Mouse (Mus musculus): ENCODE results near the gene Ly6g6c.

Gene Ly6g6c

DNA sequence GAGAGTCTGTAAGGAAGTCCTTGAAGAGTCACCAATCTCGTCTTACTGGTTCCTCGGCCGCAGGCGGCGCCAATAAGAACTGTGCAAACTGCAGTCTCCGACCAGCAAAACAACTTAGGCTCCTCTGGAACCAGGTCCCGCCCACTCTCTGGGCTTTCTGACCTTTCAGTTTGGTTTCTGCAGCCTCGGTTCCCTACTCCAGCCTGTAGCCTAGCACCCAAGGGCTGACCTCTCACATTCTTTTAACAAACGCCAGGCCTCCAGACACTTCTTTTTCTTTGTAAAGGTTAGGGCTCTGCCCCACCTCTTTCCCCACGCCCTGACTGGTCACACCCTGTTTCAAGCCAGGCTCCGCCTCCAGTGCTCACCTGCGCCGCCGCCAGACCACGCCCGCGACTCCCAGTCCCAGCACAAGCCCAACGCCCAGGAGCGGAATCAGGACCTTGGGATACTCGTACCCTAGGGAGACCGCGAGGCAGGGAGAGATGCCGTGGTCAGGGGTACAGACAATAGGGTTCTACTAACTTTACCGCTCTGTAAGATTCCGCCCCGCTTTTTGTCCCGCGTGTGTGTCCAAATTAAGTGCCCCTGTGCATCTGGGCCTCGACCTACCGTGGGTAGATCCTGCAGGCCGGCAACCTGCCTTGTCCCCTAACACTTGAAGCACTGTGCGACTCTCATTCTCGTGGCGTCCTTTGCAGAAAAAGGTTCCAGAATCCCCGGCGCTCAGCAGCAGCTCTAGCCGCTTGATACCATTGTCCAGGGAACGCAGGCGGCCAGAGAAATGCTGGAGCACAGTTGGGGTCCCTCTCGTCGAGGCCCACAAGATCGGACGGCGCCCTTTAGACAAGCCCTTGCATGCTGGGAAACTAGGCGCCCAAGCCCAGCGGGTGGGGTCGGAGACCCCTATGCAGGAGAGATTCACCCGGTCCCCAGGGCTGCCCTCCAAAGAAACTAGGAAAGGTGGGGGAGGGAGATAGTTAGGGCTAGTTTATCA is at the start of gene Ly6g6c:
Ly6g6c (plus strand) TSS at position 438 of the 997 bp plus-strand sequence.
- in situ Hi-C loops (cut with MboI, MseI) = loop anchor here (5.0 kb wide), 1 partner anchor 43 kb away; no protein-coding TSS in a partner anchor

DNA sequence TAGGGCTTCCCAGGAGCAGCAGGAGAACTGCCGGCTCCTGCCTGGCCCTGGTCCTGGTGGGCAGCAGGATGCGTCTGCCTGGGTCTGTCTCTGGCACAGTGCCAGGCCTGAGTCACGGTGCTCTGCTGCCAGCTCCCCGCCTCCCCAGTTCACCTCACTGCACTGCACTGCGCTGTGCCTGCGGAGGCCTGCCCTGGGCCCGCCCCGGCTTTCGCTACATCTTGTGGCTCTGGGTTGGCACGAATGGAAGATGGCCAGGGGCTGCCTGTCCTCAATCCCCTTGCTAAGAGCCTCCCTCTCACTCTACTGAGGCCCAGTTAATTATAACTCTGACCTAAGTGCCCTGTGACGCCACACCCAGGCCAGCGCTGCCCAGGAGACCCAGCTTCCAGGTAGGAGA is 48.8 kb upstream of the Ly6g6c start, which contains the start of gene Vwa7:
Vwa7 (plus strand) TSS at position 204 of the 400 bp plus-strand sequence.
- in situ Hi-C loops (cut with MboI, MseI) = no loop called here

DNA sequence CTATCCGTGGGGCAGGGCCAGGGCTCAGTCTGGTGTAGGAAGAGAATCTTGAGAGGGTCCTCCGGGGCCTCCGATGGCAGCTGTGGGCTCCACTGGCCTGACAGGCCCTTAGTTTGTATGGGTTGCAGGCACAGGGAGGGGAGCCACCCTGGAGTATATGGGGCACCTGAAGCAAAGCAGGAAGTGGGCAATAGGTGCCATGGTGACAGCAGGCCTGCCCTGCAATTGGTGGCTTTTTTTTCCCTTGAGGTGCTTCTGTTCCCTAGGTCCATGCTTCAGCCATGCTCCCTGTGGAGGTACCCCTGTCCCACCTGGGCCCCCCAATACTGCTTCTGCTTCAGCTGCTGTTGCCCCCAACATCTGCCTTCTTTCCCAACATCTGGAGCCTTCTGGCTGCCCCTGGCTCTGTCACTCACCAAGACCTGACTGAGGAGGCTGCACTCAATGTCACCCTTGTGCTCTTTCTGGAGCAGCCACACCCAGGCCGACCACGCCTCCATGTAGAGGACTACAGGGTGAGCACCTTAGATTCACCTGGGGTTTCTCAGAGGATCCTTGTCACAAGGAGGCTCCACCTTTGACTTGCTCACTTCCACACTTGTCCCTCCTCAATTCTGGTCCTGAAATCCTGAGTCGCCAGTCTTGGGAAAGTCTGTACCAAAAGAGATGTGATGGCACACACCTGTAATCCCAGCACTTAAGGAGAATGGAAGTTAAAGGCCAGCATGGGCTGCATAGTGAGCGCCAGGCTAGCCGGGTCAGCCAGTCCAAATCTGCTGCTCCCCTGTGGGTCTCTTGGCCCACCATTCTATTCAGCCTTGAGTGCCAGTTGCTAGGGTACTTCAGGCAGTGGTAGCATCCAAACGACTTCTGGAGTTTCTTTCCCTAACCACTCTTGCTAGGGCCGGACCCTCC is 48.1 kb upstream of the Ly6g6c start:
- in situ Hi-C loops (cut with MboI, MseI) = no loop called here

DNA sequence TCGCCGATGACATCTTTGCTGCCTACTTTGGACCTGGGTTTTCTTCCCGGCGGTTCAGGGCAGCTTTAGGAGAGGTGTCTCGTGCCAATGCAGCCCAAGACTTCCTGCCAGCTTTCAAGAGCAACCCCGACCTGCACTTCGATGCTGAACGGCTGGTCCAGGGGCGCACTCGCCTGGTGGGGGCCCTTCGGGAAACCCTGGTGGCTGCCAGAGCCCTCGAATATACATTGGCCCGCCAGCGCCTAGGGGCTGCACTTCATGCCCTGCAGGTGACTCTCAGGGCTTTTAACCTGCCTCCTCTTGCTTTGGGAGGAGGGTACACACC is 47.5 kb upstream of the Ly6g6c start:
- in situ Hi-C loops (cut with MboI, MseI) = no loop called here

DNA sequence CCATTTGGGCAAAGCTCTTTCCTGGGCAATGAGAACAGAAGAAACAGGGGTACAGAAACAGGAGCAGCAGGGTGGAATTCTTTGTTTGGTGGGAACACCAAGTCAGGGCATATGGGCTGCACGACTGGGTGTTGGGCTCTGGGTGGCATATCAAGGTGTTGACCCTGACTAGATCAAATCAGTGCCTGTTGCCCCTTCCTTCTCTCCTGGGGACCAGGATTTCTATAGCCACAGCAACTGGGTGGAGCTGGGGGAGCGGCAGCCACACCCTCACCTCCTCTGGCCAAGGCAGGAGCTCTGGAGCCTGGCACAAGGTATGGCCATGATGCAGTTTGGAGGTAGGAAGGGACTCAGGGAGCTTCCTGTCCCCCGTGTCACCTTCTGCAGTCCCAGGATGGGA is 47.0 kb upstream of the Ly6g6c start:
- in situ Hi-C loops (cut with MboI, MseI) = no loop called here

DNA sequence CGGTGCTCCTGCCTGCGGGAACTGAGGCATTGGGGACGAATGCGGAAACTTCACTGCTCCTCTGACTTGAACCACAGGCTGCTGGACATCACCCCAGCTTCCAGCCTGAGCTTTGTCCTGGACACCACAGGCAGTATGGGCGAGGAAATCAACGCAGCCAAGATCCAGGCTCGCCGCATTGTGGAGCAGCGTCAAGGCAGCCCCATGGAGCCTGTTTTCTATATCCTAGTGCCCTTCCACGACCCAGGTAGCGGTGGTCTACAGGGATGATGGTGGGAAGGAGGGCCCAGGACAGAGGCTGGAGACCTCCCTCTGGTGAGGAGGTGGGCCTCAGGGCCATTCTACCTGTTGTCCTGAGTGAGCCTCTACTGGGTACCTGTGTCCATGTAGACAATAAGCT is 45.3 kb upstream of the Ly6g6c start:
- in situ Hi-C loops (cut with MboI, MseI) = loop anchor here (5.0 kb wide), 1 partner anchor 42 kb away; no protein-coding TSS in a partner anchor

DNA sequence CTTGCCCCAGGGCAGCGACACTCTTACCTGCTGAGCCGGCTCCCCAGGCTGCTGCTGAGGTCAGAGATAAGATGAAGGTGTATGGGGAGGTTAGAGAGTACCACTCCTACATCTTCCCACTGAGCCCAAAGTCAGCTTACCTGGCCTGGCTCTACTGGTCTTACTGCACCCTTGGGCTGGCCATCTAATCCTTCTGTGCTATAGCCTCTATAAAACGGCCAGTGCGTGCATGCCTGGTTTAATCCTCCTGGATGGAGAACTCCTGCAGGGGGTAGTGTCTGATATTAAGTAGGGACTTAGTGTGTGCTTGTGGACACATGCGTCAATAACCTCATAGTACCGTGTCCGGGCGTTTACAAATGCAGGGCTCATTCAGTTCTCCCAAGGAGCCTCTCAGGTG is 44.6 kb upstream of the Ly6g6c start:
- in situ Hi-C loops (cut with MboI, MseI) = loop anchor here (5.0 kb wide), 1 partner anchor 42 kb away; no protein-coding TSS in a partner anchor

DNA sequence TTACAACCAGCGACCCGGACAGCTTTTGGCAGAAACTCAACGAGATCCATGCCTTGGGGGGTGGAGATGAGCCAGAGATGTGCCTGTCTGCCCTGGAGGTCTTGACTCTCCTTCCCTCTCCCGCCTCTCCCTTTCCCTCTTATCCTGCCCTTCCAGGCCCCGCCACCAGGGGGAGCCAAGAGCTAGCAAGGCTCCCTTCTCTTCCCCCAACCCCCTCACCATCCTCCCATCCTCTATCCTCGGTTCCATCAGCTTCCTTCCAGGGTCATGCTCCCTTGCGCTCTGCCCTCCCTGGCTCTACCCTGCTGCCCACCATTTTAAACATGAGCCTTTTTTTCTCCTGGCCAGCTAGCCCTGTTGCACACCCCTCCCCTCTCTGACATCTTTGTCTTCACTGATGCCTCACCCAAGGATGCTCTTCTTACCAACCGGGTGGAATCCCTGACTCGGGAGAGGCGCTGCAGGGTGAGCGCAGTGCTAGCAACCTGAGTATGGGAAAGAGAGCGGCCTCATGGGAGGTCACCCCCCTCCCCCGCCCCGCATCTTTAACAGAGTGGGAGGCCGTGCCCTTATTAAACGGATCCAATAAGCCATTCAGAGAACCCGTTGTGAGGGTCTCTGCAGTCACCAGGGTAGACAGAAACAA is 43.9 kb upstream of the Ly6g6c start:
- in situ Hi-C loops (cut with MboI, MseI) = loop anchor here (5.0 kb wide), 1 partner anchor 41 kb away; no protein-coding TSS in a partner anchor

DNA sequence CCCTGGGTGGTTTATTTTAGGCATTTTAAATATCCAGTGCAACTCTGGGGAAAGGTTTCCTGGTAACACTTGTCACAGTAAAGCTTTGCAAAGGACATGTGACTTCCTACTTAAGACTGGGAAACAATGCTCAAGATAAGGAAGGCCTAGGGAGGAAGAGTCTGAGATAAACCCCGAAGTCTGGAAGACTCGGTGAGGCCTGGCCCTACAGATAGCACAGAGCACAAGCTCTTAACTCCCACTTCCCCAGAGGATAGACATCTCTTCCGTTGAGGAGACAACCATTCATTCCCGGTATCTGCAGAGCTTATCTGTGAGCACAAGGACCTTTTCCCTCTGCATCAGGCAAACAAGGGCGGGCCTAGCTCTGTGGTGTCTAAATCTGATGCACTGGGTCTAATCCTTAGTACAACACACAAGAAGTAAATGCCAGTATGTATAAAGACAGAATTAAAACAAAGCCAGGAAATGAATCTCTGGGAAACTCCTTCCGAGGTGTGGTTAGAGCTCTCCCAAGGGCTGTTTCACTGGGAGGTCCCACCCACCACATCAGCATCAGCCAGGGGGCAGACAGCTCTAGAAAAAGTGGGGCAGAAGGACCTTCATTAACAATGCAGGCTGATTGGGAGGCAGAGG is 43.2 kb upstream of the Ly6g6c start:
- in situ Hi-C loops (cut with MboI, MseI) = loop anchor here (5.0 kb wide), 1 partner anchor 40 kb away; no protein-coding TSS in a partner anchor

DNA sequence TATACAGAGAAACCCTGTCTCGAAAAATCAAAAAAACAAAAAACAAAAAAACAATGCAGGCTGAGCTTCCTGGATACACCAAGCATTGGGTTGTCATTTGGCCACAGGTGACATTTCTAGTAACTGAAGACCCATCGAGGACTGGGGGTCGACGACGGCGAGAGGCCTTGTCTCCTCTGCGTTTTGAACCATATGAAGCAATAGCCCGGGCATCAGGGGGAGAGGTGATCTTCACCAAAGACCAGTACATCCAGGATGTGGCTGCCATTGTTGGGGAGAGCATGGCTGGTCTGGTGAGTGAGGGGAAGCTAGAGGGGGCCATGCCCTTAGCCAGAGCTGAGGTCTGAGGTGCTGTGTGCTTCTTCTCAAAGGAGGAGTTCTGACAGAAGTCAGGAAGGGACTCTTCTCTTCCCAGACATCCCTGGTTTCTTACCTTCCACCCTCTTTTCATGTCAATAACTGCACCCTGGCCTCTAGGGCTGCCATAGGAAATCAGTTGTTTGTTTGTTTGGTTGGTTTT is 42.6 kb upstream of the Ly6g6c start:
- in situ Hi-C loops (cut with MboI, MseI) = loop anchor here (5.0 kb wide), 1 partner anchor 40 kb away; no protein-coding TSS in a partner anchor

DNA sequence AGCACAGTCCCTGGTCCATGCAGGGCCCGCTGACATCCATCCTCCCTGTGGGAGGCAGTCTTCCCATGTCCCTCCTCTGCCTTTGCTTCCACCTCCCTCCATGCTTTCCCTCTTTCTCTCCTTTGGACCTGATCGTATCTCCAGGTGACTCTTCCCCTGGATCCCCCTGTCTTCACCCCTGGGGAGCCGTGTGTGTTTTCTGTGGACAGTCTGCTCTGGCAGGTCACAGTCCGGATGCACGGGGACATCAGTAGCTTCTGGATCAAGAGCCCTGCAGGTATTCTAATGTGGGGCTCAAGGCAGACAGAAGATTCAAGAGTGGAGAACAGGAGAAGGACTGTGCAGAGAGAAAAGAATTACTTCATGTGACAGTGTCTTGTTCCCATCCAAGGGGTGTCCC is 42.0 kb upstream of the Ly6g6c start:
- in situ Hi-C loops (cut with MboI, MseI) = loop anchor here (5.0 kb wide), 1 partner anchor 39 kb away; no protein-coding TSS in a partner anchor

DNA sequence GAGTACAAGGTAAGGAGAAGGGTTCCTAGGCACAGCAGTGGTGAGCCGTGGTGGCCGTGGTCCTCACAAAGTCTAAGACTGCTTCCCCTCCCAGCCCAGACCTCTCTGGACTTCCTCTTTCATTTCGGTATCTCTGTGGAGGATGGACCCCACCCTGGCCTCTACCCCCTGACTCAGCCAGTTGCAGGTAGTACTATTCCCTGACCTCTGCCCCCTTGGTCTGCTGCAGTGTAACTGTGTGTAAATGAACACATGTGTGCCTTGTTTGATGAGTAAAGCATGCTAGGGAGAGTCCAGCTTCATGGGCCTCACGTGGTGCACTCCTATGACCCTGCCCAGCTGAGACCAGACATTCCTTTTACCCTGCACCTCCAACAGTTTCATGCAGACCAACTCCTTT is 41.4 kb upstream of the Ly6g6c start:
- in situ Hi-C loops (cut with MboI, MseI) = loop anchor here (5.0 kb wide), 1 partner anchor 39 kb away; no protein-coding TSS in a partner anchor

DNA sequence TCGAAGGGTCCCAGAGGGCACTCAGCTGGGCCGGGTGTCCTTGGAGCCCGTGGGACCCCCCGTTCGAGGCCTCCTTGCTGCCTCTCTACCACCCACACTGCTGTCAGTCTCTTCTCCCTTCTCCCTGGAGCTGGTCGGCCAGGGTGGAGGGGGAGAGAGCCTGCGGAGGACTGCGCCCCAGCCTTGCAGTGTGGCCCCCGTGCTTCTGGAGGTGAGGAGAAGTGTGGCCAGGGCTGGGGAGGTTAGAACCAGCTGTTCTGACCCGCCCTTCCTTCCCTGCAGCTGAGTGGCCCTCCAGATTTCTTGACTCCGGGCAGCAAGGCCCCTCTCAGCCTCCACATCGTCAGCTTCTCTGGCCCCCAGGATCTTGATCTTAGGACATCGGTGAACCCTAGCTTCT is 40.9 kb upstream of the Ly6g6c start:
- in situ Hi-C loops (cut with MboI, MseI) = loop anchor here (5.0 kb wide), 1 partner anchor 38 kb away; no protein-coding TSS in a partner anchor

DNA sequence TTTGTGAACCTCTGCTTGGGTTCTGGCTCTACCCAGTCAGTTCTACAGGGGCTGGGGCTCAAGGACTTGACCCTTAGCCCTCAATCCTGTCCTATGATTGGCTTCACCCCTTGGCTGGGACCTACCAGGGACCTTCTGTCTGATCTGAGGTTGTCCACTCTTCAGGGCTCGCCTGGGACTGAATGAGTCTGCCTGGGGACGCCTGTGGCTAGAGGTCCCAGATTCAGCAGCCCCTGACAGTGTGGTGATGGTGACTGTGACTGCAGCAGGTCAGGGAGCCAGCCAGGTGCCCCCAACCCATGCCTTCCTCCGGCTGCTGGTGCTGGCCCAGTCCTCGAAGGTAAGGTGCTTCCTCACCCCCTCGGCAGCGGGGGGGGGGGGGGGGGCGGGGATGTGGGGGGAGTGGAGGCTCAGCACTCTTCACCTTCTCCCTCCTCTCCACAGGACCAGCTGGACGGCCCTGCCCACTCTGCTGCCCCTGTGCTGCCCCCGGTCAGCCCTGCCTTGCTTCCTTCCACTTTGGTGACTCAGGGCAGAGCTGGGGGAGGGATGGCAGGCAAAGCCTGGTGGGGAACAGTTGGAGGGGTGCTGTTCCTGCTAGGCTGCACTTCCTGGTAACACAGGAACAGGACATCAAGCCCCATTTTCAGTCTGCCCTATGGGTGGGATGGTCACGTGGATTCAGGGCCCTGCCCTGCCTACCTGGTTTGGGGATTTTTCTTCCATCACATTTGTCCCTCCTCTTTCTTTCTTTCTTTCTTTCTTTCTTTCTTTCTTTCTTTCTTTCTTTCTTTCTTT is 40.3 kb upstream of the Ly6g6c start:
- in situ Hi-C loops (cut with MboI, MseI) = loop anchor here (5.0 kb wide), 1 partner anchor 37 kb away; no protein-coding TSS in a partner anchor

DNA sequence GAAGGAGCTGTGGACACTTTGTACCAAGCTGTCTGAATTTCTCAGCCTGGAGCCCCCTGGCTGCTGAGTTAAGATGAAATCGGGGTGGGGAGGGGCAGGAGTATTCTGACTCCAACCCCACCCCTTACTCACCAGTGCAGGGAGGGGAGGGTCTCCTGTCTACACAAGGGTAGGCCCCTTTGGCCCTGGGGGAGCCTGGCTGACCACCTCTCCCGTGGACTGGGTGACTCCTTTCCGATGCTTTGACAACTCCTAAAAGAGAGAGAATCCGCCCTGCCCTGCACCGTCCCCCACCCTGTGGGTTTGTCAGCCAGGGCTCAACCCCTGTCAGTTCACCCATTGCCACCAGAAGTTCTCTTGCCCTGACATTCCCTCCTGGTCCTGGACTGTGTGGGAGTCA is 39.0 kb upstream of the Ly6g6c start:
- in situ Hi-C loops (cut with MboI, MseI) = no loop called here

DNA sequence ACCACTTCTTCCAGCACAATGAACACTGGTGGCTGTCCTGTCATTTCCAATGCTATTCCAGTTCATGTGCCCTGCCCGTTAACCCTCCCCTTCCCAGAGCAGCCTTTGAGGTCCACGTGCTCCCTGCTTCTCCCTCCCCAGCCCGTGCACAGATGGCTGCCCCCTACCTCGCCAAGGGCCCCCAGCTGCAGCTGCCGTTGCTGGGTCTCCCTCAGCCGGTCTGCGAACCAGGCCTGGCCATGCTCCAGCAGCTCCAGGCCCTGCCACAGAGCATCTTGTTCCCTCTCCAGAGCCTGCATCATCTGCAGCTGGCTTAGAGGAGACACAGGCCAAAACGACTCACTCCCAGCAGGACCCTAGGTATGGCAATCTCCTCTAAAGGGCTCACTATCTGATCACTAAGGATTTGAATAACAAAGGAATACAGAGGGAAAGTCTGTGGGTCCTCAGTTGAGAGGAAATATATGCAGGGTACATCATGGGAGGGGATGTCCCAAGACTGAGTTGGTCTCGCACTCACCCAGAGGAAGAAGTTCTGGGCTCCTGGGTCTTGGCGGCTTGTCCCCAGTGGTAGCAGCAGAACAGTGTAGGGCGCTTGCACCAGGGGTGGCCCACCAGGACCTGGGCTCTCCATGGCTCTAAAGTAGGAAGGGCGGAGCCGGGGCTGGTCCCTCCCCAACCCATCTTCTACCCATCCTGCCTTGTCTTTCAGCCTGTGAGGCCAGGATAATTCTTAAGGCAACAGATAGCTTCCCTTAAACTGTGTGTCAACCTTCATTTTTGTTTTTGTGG is 37.7 kb upstream of the Ly6g6c start, which contains the start of gene Sapcd1:
Sapcd1 (minus strand) TSS at position 740 of the 792 bp plus-strand sequence.
- in situ Hi-C loops (cut with MboI, MseI) = no loop called here

DNA sequence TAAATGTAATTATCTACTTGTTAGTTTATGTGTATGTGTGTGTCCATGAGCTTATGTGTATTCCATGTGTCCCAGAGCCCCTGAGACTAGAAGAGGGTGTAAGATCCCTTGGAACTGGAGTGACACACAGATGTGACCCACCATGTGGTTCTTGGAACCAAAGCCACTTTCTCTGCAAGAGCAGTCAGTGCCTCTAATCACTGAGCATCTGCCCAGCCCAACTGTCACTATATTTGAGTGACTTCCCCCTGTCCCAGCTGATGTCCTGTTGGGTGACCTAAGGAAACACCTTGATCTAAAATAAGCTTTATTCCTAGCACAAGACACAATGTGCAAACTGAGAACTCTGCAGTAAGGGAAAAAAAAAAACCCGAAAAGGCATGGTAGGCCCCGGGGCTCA is 36.9 kb upstream of the Ly6g6c start:
- in situ Hi-C loops (cut with MboI, MseI) = no loop called here

DNA sequence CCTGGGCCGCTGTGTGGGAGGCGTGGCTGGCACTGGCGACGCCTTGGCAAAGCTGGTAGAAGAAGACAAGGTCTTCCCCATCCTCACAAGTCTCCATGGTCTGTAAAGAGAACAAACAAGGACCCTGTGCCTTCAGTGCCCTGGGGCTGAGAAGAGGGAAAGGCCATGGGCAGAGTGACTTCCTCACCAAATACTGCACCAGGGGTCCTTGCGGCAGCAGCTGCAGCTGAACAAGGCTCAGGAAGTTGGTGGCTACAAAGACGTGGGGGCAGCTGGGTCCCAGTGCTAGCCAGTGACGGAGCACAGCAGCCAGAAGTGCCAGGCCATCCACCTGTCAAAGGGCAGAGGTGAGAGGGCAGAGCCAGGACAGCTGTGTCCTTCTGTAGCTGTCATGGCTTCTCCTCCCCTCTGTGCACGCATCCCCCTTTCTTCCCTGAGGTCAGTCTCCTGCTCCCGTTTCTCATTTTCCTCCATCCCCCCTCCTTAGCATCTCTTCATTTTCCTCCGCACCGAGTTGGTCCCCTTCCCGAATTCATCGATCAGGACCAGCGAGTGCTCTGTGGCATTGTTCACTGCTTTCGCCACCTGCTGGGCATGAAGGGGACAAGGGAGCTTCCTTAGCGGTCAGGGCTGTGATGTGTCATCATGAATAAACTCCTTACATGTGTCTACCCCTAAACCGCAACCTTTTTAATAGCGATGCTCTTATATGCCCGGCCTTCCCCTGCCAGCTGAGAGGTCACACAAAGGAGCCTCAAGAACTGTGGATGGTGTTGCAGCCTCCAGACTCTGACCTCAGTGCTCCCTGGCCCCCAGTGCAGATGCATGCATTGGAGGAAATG is 35.3 kb upstream of the Ly6g6c start:
- in situ Hi-C loops (cut with MboI, MseI) = no loop called here
